In genomic region chr8:95037106-95037925, GRCm38 (mm10) we compare ENCODE assay signal across 8 mouse cellular contexts. TPM values are rescaled to one million over a fixed set of nuclear protein-coding genes. Genes with fewer than 3 reads are reported as not detected.
DNase-seq lines count a peak whose midpoint lies in the region; ATAC-seq and TF ChIP-seq lines count a peak whose summit lies in the region.

No protein-coding gene starts in this region.

- H3K9ac ChIP-seq in lung, embryonic 14.5 days = no peak overlapping the region

- ATAC-seq in lung, embryonic 14.5 days (ENCODE audit: insufficient read depth) = peak; percentile 92

- H3K9me3 ChIP-seq in lung, embryonic 14.5 days (ENCODE audit: low read depth, low read length) = no peaks in the 10 kb centered on the region

- no peak overlapping the region for H3K4me3 ChIP-seq in lung, embryonic 14.5 days (ENCODE audit: low read depth, low read length)

- H3K27me3 ChIP-seq in lung, embryonic 14.5 days (ENCODE audit: insufficient read depth, low read length) = no peaks in the 10 kb centered on the region

- TF ChIP-seq CTCF in lung, embryonic 14.5 days (IDR thresholded peaks at IDR 0.05; ENCODE audit: low read depth) = no peak

- H3K36me3 ChIP-seq in lung, embryonic 14.5 days (ENCODE audit: insufficient read depth) = no peaks in the 10 kb centered on the region

- DNase-seq in embryo, embryonic 10 days (ENCODE audit: low spot score) = peak; percentile 19
- no peak for DNase-seq in embryo, embryonic 9.5 days (ENCODE audit: extremely low spot score)
- DNase-seq in 416B (ENCODE audit: low read depth) = peak; percentile 75
- DNase-seq in fibroblast of lung, adult 2 months (ENCODE audit: low read depth) = peak; percentile 64
- peak; percentile 51 to 67 for DNase-seq in kidney, postnatal 4 days
- DNase-seq in lung, embryonic 14.5 days = peak; percentile 56
- DNase-seq in skeletal muscle tissue, adult 2 months (ENCODE audit: low read depth, low spot score) = peak; percentile 40
- no peak for DNase-seq in cerebellum, postnatal 25 days

- 54% methylated on average over 7 of the region's 7 CpGs for WGBS in lung, embryonic 14.5 days

- no peaks in the 10 kb centered on the region for H3K4me1 ChIP-seq in lung, embryonic 14.5 days (ENCODE audit: insufficient read depth)

- H3K4me2 ChIP-seq in lung, embryonic 14.5 days = no peak overlapping the region

- no peak overlapping the region for H3K27ac ChIP-seq in lung, embryonic 14.5 days (ENCODE audit: low read depth)

RNA-seq across cellular contexts. Expression of gene Drc7, which starts 17.6 kb away (rescaled TPM):
- 0.07 TPM in 1 of 2 replicates, not detected in the other for polyA plus RNA-seq in lung, embryonic 14.5 days (2014; fragmentation: Nextera tagmentation; extraction: Ambion mirVana)

RNA-seq across cellular contexts. Expression of gene Adgrg3, which starts 19.8 kb away (rescaled TPM):
- polyA plus RNA-seq in lung, embryonic 14.5 days (2014; fragmentation: Nextera tagmentation; extraction: Ambion mirVana) = 4.0 and 4.7 TPM in 2 replicates

RNA-seq across cellular contexts. Expression of gene Katnb1, which starts 43.7 kb away (rescaled TPM):
- 19.4 and 23.1 TPM in 2 replicates for polyA plus RNA-seq in lung, embryonic 14.5 days (2014; fragmentation: Nextera tagmentation; extraction: Ambion mirVana)

Comparison
In these comparisons a context has a peak if more than half of its experiments do, and no peak if none do; other contexts are left out.
1. DNase-seq: peak in embryo, embryonic 10 days (single experiment), 416B (single experiment), fibroblast of lung, adult 2 months (single experiment), kidney, postnatal 4 days (2 of 2), lung, embryonic 14.5 days (single experiment) and skeletal muscle tissue, adult 2 months (single experiment); none in embryo, embryonic 9.5 days (single experiment) and cerebellum, postnatal 25 days (0 of 2).